Mouse (Mus musculus) kidney, postnatal 14 days (tissue): ENCODE measurements around the gene Car10.

ENCODE experiments used
- DNase-seq: peaks from one replicate; pipeline ENCODE4 v3.0.0; 2022; ENCODE audit warnings: mixed read lengths

Car10 gene

GRCm38 (mm10) chr11:93594033-93594432, 496.2 kb downstream of the Car10 start:
- DNase-seq = peak; percentile 7

GRCm38 (mm10) chr11:93598175-93598574, 500.3 kb downstream of the Car10 start:
- DNase-seq = no peak

GRCm38 (mm10) chr11:93599755-93600154, 501.9 kb downstream of the Car10 start:
- no peak for DNase-seq

- DNase-seq = no peak
These were observed 505.7 kb downstream of the Car10 start for GRCm38 (mm10) chr11:93603575-93603974.

- DNase-seq = no peak
These were observed 509.3 kb downstream of the Car10 start for GRCm38 (mm10) chr11:93607111-93607510.

GRCm38 (mm10) chr11:93608716-93609115, 510.9 kb downstream of the Car10 start:
- no peak for DNase-seq

GRCm38 (mm10) chr11:93612071-93612470, 514.2 kb downstream of the Car10 start:
- DNase-seq = no peak

GRCm38 (mm10) chr11:93614851-93615250, 517.0 kb downstream of the Car10 start:
- DNase-seq = no peak

- DNase-seq = no peak
These were observed 525.8 kb downstream of the Car10 start for GRCm38 (mm10) chr11:93623605-93624004.

- DNase-seq = no peak
These were observed 541.6 kb downstream of the Car10 start for GRCm38 (mm10) chr11:93639410-93639809.

- DNase-seq = no peak
These were observed 543.1 kb downstream of the Car10 start for GRCm38 (mm10) chr11:93640954-93641353.

GRCm38 (mm10) chr11:93642331-93642730, 544.5 kb downstream of the Car10 start:
- no peak for DNase-seq

GRCm38 (mm10) chr11:93643006-93643405, 545.2 kb downstream of the Car10 start:
- no peak for DNase-seq

- no peak for DNase-seq
These were observed 545.6 kb downstream of the Car10 start for GRCm38 (mm10) chr11:93643436-93643835.

GRCm38 (mm10) chr11:93646216-93646615, 548.4 kb downstream of the Car10 start:
- no peak for DNase-seq
